Mouse (Mus musculus) embryonic facial prominence, embryonic 13.5 days (tissue): ENCODE measurements around the gene Arih1. TPM values are rescaled to one million over a fixed set of nuclear protein-coding genes. Genes with fewer than 3 reads are reported as not detected.

Source experiments
- ATAC-seq: fragments of 200-750 bp; cut with Nextera tagmentation; 2 replicates; pipeline ENCODE4 v1.8.0; 2017; ENCODE audit warnings: low read depth; ENCODE audit not compliant: insufficient number of reproducible peaks, insufficient read depth, low FRiP score, low TSS enrichment
- H3K27ac ChIP-seq: fragments of 300-500 bp; sonication (generic); 2 replicates; pipeline ENCODE4 v1.5.1; 2015; ENCODE audit warnings: moderate library complexity, mild to moderate bottlenecking, inconsistent platforms
- H3K27me3 ChIP-seq: fragments of 300-500 bp; sonication (generic); 2 replicates; pipeline ENCODE4 v1.6.1; 2015; ENCODE audit warnings: mild to moderate bottlenecking, inconsistent platforms
- H3K36me3 ChIP-seq: fragments of 300-500 bp; sonication (generic); 2 replicates; pipeline ENCODE4 v1.6.1; 2015; ENCODE audit warnings: mild to moderate bottlenecking, inconsistent platforms
- H3K4me1 ChIP-seq: fragments of 300-500 bp; sonication (generic); 2 replicates; pipeline ENCODE4 v1.6.1; 2015; ENCODE audit warnings: inconsistent platforms
- H3K4me2 ChIP-seq: fragments of 300-500 bp; sonication (generic); 2 replicates; pipeline ENCODE4 v1.6.1; 2015; ENCODE audit warnings: moderate library complexity, mild to moderate bottlenecking, inconsistent platforms
- H3K4me3 ChIP-seq: fragments of 300-500 bp; sonication (generic); 2 replicates; pipeline ENCODE4 v1.5.1; 2015; ENCODE audit warnings: mild to moderate bottlenecking, inconsistent platforms
- H3K9ac ChIP-seq: fragments of 300-500 bp; sonication (generic); 2 replicates; pipeline ENCODE4 v1.6.1; 2015; ENCODE audit warnings: mild to moderate bottlenecking, inconsistent platforms
- H3K9me3 ChIP-seq: fragments of 300-500 bp; sonication (generic); 2 replicates; pipeline ENCODE4 v1.6.1; 2016; ENCODE audit warnings: inconsistent platforms
- whole genome bisulfite sequencing: fragments of 180-500 bp; shearing (Covaris S2); methylation state at CpG from one replicate; pipeline ENCODE4 v1.1.7; 2015; ENCODE audit warnings: mixed read lengths; 5-methylcytosine and 5-hydroxymethylcytosine counted together
- polyA plus RNA-seq: library from polyadenylated mRNA; unstranded; fragments of >200 nt; fragmentation: Nextera tagmentation; extraction: Ambion mirVana; gene quantifications from 2 replicates; pipeline ENCODE4 v1.2.1, GENCODE M21; 2015

Arih1 gene
- polyA plus RNA-seq, 1 experiment from 2014 or later: 22.8 TPM

DNA sequence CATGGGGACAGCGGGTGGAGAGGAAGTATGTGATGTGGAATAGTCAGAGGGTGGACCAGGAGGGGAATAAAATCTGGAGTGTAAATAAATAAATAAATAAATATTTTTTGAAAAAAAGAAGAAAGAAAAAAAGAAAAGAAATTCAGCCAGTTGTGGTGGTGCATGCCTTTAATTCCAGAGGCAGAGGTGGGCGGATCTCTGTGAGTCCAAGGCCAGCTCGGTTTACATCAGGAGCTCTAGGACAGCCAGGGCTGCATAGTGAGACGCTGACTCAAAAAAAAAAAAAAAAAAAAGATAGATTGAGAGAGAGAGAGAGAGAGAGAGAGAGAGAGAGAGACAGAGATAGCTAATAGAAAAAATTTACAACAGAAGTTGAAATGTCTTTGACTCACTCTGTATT is 26.0 kb upstream of the Arih1 start:
- H3K9me3 ChIP-seq: no peaks in the 10 kb centered on the region

DNA sequence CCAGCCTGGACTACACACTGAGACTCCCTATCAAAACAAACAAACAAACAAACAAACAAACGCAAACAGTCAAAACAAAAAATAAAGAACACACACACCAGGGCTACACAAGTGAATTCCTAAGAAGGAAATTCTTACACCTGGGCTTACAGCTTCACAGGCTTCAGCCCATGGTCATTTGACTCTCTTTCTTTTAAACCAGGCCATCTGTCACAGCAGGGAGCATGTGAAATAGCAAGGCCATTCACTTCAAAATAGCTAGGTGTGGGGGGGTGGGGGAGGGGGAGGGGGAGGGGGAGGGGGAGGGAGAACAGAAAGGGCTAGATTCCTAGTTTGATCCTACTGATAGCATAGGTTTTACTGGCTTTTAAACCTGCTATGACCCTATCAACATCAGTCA is 21.7 kb upstream of the Arih1 start:
- Histone ChIP-seq H3K4me3 (no peak overlapping the region), H3K4me2 (no peak overlapping the region), H3K9me3 (no peaks in the 10 kb centered on the region), H3K27me3 (no peaks in the 10 kb centered on the region), H3K36me3 (no peaks in the 10 kb centered on the region), H3K9ac (no peak overlapping the region), H3K4me1 (no peaks in the 10 kb centered on the region), H3K27ac (no peak overlapping the region)
- WGBS: 64% methylated on average over 1 of the region's 1 CpGs
- no peak for ATAC-seq

More for the DNA sequence above, 26.0 kb upstream of the Arih1 start:
- Histone ChIP-seq H3K4me3 (no peak overlapping the region), H3K4me2 (no peak overlapping the region), H3K36me3 (no peaks in the 10 kb centered on the region), H3K9ac (no peak overlapping the region), H3K4me1 (peaks cover 5% of the 10 kb centered on the region; the same call in 1 of the 2 replicates), H3K27me3 (no peaks in the 10 kb centered on the region), H3K27ac (no peak overlapping the region)
- no peak for ATAC-seq
- WGBS: 37% methylated on average over 4 of the region's 4 CpGs

DNA sequence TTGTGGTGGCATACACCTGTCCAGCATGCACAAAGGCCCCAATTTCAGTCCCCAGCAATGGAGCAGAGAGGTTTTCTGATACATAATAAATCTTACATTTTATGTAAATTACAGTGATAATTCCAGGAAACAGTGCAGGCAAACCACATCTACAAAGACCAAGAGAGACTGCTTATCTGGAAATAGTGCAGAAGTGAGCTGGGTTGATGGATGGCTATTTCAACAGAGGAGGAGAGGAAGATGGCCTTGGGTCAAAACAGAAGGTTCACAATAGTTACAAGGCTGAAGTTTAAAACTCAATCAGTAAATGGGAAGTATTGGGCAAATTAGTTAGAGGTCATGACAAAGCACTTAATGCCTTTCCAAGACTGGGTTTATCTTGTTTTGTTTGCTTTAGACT is 913 bp upstream of the Arih1 start:
- peak overlapping the region; percentile 99 for H3K4me3 ChIP-seq
- H3K36me3 ChIP-seq: no peaks in the 10 kb centered on the region
- H3K27me3 ChIP-seq: no peaks in the 10 kb centered on the region
- peaks cover 8% of the 10 kb centered on the region for H3K4me1 ChIP-seq
- ATAC-seq: no peak
- peak overlapping the region; percentile 88 for H3K4me2 ChIP-seq
- peak overlapping the region; percentile 100 for H3K9ac ChIP-seq
- no peaks in the 10 kb centered on the region for H3K9me3 ChIP-seq
- H3K27ac ChIP-seq: peak overlapping the region; percentile 99; the same call in 1 of the 2 replicates

DNA sequence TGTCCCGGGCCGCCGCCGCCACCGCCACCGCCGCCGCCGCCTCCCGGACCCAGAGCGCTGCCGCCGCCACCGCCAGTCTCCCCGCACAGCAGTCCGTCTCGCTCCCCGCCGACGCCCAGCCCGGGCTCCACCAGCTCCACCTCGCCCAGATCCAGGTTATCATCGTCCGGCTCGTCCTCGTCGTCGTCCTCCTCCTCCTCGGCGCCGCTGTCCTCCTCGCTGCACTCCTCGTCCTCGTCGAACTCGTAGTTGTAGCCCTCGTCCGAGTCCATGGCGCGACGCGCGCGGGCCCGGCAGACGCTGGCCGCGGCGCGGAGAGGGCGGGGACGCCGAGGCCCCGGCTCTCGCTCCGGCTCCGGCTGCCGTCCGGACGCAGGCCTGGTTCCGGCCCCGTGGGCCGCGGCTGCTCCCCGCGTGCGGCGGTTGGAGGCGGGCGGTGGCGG is 321 bp downstream of the Arih1 start:
- peak; percentile 67 for ATAC-seq
- peak overlapping the region; percentile 99 for H3K4me3 ChIP-seq
- under 1% methylated on average over 64 of the region's 71 CpGs for WGBS
- H3K9ac ChIP-seq: peak overlapping the region; percentile 100
- peak overlapping the region; percentile 88 for H3K4me2 ChIP-seq
- H3K9me3 ChIP-seq: no peaks in the 10 kb centered on the region
- H3K4me1 ChIP-seq: peaks cover 9% of the 10 kb centered on the region
- no peaks in the 10 kb centered on the region for H3K27me3 ChIP-seq
- H3K27ac ChIP-seq: peak overlapping the region; percentile 99
- no peaks in the 10 kb centered on the region for H3K36me3 ChIP-seq

DNA sequence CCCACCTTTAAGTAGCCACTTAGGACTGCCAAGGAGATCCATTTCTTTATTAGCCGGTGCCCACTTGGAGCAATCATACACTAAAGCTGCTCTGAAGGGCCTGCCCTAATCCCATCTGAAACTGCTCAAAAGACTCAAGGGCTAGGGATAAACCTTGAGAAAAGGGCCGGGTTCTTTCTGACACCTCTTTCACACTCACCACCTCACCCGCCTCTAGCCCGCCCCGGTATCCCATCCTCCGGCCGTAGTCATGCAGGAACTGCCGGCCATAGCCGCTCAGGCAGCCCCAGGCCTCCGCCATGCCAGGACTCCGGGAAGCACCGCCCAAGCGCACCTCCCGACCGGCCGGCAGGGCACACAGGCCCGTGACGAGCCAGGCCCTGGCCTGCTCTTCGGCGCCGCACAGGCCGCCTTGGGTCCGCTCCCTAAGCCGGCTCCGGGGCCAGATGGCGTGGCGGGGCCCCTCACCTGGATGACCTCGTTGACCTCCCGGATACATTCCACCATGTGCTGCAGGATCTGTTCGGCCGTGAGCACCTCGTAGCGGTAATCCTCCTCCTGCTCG is 825 bp downstream of the Arih1 start:
- Histone ChIP-seq H3K9me3 (no peaks in the 10 kb centered on the region), H3K9ac (peak overlapping the region; percentile 100), H3K4me2 (peak overlapping the region; percentile 88), H3K27me3 (no peaks in the 10 kb centered on the region), H3K36me3 (no peaks in the 10 kb centered on the region), H3K4me3 (peak overlapping the region; percentile 99), H3K27ac (peak overlapping the region; percentile 99), H3K4me1 (peaks cover 9% of the 10 kb centered on the region)
- ATAC-seq: peak; percentile 45
- under 1% methylated on average over 33 of the region's 34 CpGs for WGBS

DNA sequence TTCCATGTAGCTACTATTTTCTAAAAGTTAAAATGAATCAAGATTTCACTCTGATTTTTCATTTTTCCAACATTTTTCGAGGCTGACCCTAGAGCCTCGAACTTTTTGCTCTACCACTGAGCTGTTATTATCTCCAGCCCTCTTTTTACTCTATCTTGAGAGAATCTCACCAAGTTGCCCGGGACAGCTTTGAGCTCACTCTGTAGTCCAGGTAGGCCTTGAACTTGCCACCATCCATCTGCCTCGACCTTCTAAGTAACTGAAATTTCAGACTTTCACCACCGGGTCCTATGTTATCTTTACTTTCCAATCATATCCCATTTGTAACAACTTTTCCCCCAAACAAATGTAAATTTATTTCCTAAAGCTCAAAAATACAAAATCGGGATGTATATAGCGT is 1.7 kb downstream of the Arih1 start:
- Histone ChIP-seq H3K36me3 (no peaks in the 10 kb centered on the region), H3K27ac (no peak overlapping the region), H3K4me1 (peaks cover 10% of the 10 kb centered on the region), H3K4me3 (peak overlapping the region; percentile 99), H3K9ac (peak overlapping the region; percentile 100), H3K4me2 (peak overlapping the region; percentile 88), H3K9me3 (no peaks in the 10 kb centered on the region), H3K27me3 (no peaks in the 10 kb centered on the region)
- WGBS: 12% methylated on average over 7 of the region's 7 CpGs
- ATAC-seq: no peak

DNA sequence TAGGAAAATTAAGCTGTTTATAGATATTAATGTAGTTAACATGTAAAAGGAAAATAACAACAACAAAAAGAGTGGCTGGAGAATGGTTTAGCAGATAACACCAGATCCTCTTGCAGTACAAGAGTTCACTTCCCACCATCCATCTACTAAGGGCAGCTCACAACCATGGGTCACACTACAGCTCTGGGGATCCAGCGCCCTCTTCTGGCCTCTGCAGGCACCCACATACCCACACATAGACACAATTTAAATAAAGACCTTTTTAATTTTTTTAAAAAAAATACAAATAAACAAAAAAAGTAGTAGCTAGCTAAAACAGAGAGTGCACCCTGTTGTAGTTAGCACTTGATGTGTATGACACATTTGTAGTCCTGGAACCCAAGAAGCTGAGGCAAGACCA is 4.0 kb downstream of the Arih1 start:
- 44% methylated on average over 1 of the region's 1 CpGs for WGBS
- H3K4me2 ChIP-seq: no peak overlapping the region

DNA sequence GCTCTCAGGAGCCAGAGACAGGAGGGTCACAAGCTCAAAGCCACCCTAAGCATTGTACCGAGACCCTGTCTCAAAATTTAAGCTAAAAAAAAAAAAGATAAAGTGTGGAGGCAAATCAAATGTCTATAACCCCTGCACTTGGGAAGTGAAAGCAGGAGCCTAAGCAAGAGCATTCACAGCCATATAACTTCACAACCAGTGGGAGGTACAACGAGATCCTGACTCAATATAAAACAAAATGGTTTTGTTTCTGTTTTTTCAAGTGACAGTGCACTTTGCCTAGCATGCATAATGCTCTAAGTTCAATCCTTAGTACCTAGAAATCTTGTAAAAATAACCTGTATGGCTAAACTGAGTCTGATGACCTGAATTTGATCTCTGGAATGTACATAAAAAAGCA is 9.8 kb downstream of the Arih1 start:
- peaks cover 22% of the 10 kb centered on the region for H3K36me3 ChIP-seq
- peaks cover 8% of the 10 kb centered on the region for H3K4me1 ChIP-seq
- H3K4me2 ChIP-seq: no peak overlapping the region
- ATAC-seq: no peak
- H3K9ac ChIP-seq: no peak overlapping the region
- no peaks in the 10 kb centered on the region for H3K9me3 ChIP-seq
- WGBS: 93% methylated on average over 2 of the region's 2 CpGs
- no peaks in the 10 kb centered on the region for H3K27me3 ChIP-seq
- no peak overlapping the region for H3K4me3 ChIP-seq
- no peak overlapping the region for H3K27ac ChIP-seq

More for the DNA sequence above, 4.0 kb downstream of the Arih1 start:
- Histone ChIP-seq H3K4me1 (peaks cover 17% of the 10 kb centered on the region), H3K9ac (no peak overlapping the region), H3K4me3 (no peak overlapping the region), H3K36me3 (no peaks in the 10 kb centered on the region), H3K27me3 (no peaks in the 10 kb centered on the region), H3K27ac (no peak overlapping the region), H3K9me3 (no peaks in the 10 kb centered on the region)
- ATAC-seq: no peak

DNA sequence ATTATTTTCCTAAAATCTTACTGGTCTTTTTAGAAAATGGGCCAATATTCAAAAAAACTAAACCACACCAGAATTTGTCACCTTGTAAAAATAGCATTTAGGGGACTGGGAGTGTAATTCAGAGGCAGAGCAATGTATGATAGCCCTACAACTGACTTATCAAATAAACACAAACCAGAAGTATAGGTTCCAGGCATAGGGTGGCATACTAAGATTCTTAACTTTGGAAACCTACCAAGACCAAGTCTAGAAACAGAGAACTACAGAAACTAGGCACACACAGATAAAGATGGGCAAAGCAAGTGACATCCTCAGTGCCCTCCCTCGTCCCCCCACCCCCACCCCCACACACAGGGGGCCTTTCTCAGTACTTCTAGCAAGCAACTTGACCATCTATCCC is 11.6 kb downstream of the Arih1 start:
- no peak overlapping the region for H3K27ac ChIP-seq
- no peak overlapping the region for H3K4me2 ChIP-seq
- H3K36me3 ChIP-seq: peaks cover 22% of the 10 kb centered on the region
- no peaks in the 10 kb centered on the region for H3K27me3 ChIP-seq
- ATAC-seq: no peak
- H3K4me1 ChIP-seq: peaks cover 7% of the 10 kb centered on the region
- H3K4me3 ChIP-seq: no peak overlapping the region
- H3K9ac ChIP-seq: no peak overlapping the region
- no peaks in the 10 kb centered on the region for H3K9me3 ChIP-seq
- 89% methylated on average over 1 of the region's 1 CpGs for WGBS

DNA sequence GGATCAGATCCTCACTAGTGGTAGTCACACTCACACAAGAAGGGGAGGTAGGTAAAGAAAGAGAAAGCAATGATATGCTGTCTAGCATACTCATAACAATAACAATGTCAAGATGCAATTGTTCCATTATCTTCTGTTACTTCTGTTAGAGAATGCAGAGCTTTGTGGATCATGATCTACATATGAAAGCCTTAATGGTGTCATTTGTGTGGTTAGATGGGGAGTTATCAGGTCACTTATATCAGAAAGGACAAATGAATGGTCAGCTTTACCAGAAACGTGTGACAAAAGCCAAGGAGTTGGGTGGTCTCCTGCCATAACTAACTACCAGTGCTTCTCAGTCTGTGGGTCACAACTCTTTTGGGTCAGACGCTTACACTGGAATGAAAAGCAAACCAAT is 13.2 kb downstream of the Arih1 start:
- Histone ChIP-seq H3K4me1 (0 out of 2 replicates have a peak, but pooled peaks cover 5% of the 10 kb centered on the region), H3K4me3 (no peak overlapping the region), H3K27me3 (no peaks in the 10 kb centered on the region), H3K36me3 (peaks cover 22% of the 10 kb centered on the region), H3K27ac (no peak overlapping the region), H3K9me3 (no peaks in the 10 kb centered on the region), H3K9ac (no peak overlapping the region), H3K4me2 (no peak overlapping the region)
- WGBS: 88% methylated on average over 2 of the region's 2 CpGs
- ATAC-seq: no peak

DNA sequence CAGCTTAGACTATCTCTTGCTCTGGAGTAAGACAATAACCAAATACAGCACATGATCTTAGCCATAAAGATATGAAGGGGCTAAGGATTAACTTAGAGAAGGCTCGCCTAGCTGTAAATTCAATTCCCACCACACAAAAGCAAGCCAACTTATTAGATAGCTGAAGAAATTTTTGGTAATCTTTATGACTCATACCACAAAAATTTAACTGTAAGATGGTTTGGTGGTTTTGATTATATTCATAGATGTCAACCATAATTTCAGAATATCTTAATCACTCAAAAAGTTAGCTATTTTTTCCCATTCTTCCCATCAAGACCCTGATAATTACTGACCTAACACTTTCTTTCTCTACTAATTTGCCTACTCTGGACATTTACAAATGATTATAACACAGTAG is 17.0 kb downstream of the Arih1 start:
- Histone ChIP-seq H3K9ac (no peak overlapping the region), H3K4me1 (no peaks in the 10 kb centered on the region), H3K36me3 (peaks cover 14% of the 10 kb centered on the region), H3K4me3 (no peak overlapping the region), H3K9me3 (no peaks in the 10 kb centered on the region), H3K27ac (no peak overlapping the region), H3K27me3 (no peaks in the 10 kb centered on the region), H3K4me2 (no peak overlapping the region)
- WGBS: 70% methylated on average over 1 of the region's 1 CpGs
- no peak for ATAC-seq

DNA sequence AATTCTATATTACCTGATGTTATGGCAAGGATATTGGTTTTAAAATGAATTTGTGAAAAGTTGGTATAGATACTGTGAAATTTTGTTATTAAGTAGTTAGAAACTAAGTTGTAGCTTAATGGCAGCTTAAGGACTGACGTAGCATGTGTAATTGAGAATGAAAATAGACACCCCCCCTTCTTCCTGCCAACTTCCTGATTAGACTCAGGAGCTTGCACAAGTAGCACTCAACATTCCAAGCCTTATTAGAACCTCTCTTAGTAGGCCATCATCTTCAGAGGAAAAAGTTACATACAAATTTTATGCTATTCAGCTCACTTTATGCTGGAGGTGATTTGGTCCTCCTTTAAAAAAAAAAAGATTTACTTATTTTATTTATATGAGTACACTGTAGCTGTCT is 22.1 kb downstream of the Arih1 start:
- no peaks in the 10 kb centered on the region for H3K9me3 ChIP-seq
- no peaks in the 10 kb centered on the region for H3K4me1 ChIP-seq
- no peaks in the 10 kb centered on the region for H3K27me3 ChIP-seq
- no peak for ATAC-seq
- H3K9ac ChIP-seq: no peak overlapping the region
- no peaks in the 10 kb centered on the region; the same call in 1 of the 2 replicates for H3K36me3 ChIP-seq
- no peak overlapping the region for H3K27ac ChIP-seq
- no peak overlapping the region for H3K4me3 ChIP-seq
- no peak overlapping the region for H3K4me2 ChIP-seq
- 54% methylated on average over 1 of the region's 1 CpGs for WGBS
